Mouse (Mus musculus) embryonic facial prominence, embryonic 14.5 days (tissue): ENCODE data around the gene Phactr4. TPM values are rescaled to one million over a fixed set of nuclear protein-coding genes. Genes with fewer than 3 reads are reported as not detected.

Experiments used
- ATAC-seq: fragments of 200-750 bp; cut with Nextera tagmentation; 2 replicates; pipeline ENCODE4 v1.8.0; 2017; ENCODE audit warnings: low read depth, moderate number of reproducible peaks, moderate TSS enrichment
- DNase-seq: peaks from one replicate; pipeline ENCODE4 v3.0.0-alpha.2; 2015; ENCODE audit warnings: low spot score
- H3K27ac ChIP-seq: fragments of 300-500 bp; sonication (generic); replicated peaks from 2 replicates; pipeline ENCODE4 v1.5.1; 2014; ENCODE audit warnings: low read depth, mild to moderate bottlenecking, low read length, moderate library complexity
- H3K27me3 ChIP-seq: fragments of 300-500 bp; sonication (generic); replicated peaks from 2 replicates; pipeline ENCODE4 v1.6.1; 2014; ENCODE audit warnings: low read length; ENCODE audit not compliant: control insufficient read depth, insufficient read depth
- H3K36me3 ChIP-seq: fragments of 300-500 bp; sonication (generic); 2 replicates; pipeline ENCODE4 v1.6.1; 2014; ENCODE audit warnings: low read length, mixed read lengths; ENCODE audit not compliant: control insufficient read depth, insufficient read depth
- H3K4me1 ChIP-seq: fragments of 300-500 bp; sonication (generic); 2 replicates; pipeline ENCODE4 v1.6.1; 2014; ENCODE audit warnings: antibody characterized with exemption, low read length; ENCODE audit not compliant: control insufficient read depth, insufficient read depth
- H3K4me2 ChIP-seq: fragments of 300-500 bp; sonication (generic); 2 replicates; pipeline ENCODE4 v1.6.1; 2014; ENCODE audit warnings: low read depth, mild to moderate bottlenecking, low read length, moderate library complexity, mixed read lengths
- H3K4me3 ChIP-seq: fragments of 300-500 bp; sonication (generic); 2 replicates; pipeline ENCODE4 v1.5.1; 2014; ENCODE audit warnings: low read depth, mild to moderate bottlenecking, low read length
- H3K9ac ChIP-seq: fragments of 300-500 bp; sonication (generic); 2 replicates; pipeline ENCODE4 v1.6.1; 2014; ENCODE audit warnings: low read depth, mild to moderate bottlenecking, low read length, moderate library complexity, mixed read lengths
- H3K9me3 ChIP-seq: fragments of 300-500 bp; sonication (generic); 2 replicates; pipeline ENCODE4 v1.6.1; 2016; ENCODE audit warnings: low read length; ENCODE audit not compliant: control insufficient read depth
- WGBS: fragments of 180-500 bp; shearing (Covaris S2); extraction: QIAGEN DNeasy Blood & Tissue Kit; methylation state at CpG from one replicate; pipeline ENCODE4 v1.1.7; 2014; 5-methylcytosine and 5-hydroxymethylcytosine counted together
- polyA plus RNA-seq: library from polyadenylated mRNA; unstranded; fragments of >200 nt; fragmentation: Nextera tagmentation; extraction: Ambion mirVana; gene quantifications from 2 replicates; pipeline ENCODE4 v1.2.1, GENCODE M21; 2014

Phactr4 gene
- polyA plus RNA-seq, 1 experiment from 2014 or later = 18.2 TPM

DNA sequence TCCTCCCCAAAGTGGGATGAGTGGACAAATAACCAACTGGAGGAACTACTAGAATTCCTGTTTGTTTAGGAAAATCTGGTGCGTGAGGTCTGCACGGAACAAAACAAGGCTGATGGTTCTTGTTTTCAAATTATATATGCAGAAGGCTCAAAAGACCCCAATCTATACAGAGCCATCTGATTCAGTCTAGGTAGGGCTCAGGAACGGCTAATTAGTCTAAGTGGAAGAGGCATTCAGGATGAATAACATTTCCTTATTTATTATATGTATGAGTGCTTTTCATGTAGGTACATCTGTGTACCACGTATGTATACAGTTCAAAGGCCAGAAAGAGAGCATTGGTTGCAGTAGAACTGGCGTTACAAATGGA lies 76.5 kb downstream of the Phactr4 start:
- Histone ChIP-seq H3K27ac (no peak overlapping the region), H3K36me3 (peaks cover 6% of the 10 kb centered on the region; the same call in 1 of the 2 replicates), H3K9ac (peak overlapping the region; percentile 79), H3K9me3 (no peaks in the 10 kb centered on the region), H3K27me3 (no peaks in the 10 kb centered on the region), H3K4me2 (peak overlapping the region; percentile 89; the same call in 1 of the 2 replicates), H3K4me3 (peak overlapping the region; percentile 79), H3K4me1 (peaks cover 13% of the 10 kb centered on the region)
- WGBS = 43% methylated on average over 5 of the region's 5 CpGs
- ATAC-seq (peak; percentile 10; the same call in 1 of the 2 replicates), DNase-seq (no peak)

GRCm38 (mm10) chr4:132345135-132345842 lies 77.0 kb downstream of the Phactr4 start:
- Histone ChIP-seq H3K4me3 (peak overlapping the region; percentile 79), H3K4me2 (peak overlapping the region; percentile 89), H3K9me3 (no peaks in the 10 kb centered on the region), H3K9ac (peak overlapping the region; percentile 79), H3K27ac (peak overlapping the region; percentile 48; the same call in 1 of the 2 replicates), H3K4me1 (peaks cover 13% of the 10 kb centered on the region), H3K27me3 (no peaks in the 10 kb centered on the region), H3K36me3 (peaks cover under 1% of the 10 kb centered on the region; the same call in 1 of the 2 replicates)
- under 1% methylated on average over 48 of the region's 83 CpGs for WGBS
- peak; percentile 91 for DNase-seq
- peak; percentile 89 for ATAC-seq

DNA sequence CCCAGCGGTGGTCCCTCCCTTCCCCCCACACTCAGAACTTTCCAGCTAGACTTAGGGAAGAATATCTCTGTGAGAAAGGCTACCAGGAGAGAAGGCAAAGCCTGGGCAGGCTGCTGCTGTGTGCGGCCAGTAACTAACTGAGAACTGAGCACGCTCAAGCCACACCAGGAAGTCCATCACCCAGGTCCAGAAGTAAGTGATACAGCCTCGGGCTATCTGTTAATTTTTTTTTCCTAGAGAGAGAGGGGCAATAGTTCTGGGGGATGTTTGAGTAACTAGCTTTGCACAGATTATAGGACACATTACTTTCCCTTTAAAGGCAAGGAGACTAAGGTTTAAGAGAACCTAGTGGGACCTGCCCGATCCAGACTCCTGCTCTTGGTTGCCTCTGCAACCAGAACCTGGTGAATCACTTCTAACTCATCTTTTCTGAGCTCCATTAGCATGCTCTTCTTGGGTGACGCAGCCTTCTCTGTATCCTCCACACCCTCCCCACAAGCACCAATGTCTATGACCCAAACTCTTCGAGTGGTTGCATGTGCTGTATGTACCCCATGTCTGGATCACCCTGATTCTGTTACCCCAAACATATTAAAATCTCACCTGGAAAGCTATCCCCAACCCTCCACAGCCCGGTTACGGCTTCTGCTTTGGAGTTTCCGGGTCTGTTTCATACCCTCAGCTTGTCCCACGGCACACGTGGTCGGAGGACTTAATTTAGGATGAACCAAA lies 77.7 kb downstream of the Phactr4 start:
- peak overlapping the region; percentile 89 for H3K4me2 ChIP-seq
- H3K4me1 ChIP-seq = peaks cover 13% of the 10 kb centered on the region
- WGBS = 4% methylated on average over 13 of the region's 13 CpGs
- H3K9ac ChIP-seq = peak overlapping the region; percentile 79
- no peak overlapping the region for H3K27ac ChIP-seq
- DNase-seq (peak; percentile 27), ATAC-seq (no peak)
- no peaks in the 10 kb centered on the region for H3K27me3 ChIP-seq
- H3K9me3 ChIP-seq = no peaks in the 10 kb centered on the region
- H3K36me3 ChIP-seq = peaks cover 5% of the 10 kb centered on the region
- peak overlapping the region; percentile 79 for H3K4me3 ChIP-seq

DNA sequence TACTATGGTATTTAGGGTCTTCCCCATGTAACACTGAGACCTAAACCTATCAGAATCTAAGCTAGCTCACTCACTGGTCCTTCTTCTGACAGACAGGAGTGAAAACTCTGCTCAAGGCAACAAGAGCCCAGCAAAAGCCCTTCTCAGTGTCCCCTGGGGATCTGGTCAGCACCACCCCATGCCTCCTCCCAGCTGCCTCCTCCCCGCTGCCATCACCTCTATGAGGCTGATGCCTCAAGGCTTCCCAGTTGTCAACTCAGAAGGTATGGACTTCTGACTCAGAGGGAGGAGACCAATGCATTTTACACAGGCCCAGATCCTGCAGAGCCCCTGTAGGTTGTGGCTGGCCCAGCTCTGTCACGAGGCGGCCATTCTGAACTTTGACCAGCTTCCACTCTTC lies 80.8 kb downstream of the Phactr4 start:
- Histone ChIP-seq H3K36me3 (peaks cover 32% of the 10 kb centered on the region), H3K4me3 (no peak overlapping the region), H3K9me3 (no peaks in the 10 kb centered on the region), H3K27me3 (no peaks in the 10 kb centered on the region), H3K9ac (no peak overlapping the region), H3K27ac (no peak overlapping the region), H3K4me1 (peaks cover 13% of the 10 kb centered on the region), H3K4me2 (no peak overlapping the region)
- DNase-seq (no peak), ATAC-seq (no peak)
- 82% methylated on average over 3 of the region's 3 CpGs for WGBS

- 97% methylated on average over 13 of the region's 13 CpGs for WGBS
- no peak overlapping the region for H3K27ac ChIP-seq
- H3K9ac ChIP-seq = no peak overlapping the region
- ATAC-seq (no peak), DNase-seq (no peak)
- no peaks in the 10 kb centered on the region for H3K27me3 ChIP-seq
- H3K9me3 ChIP-seq = no peaks in the 10 kb centered on the region
- peaks cover 56% of the 10 kb centered on the region for H3K36me3 ChIP-seq
- H3K4me2 ChIP-seq = no peak overlapping the region
- H3K4me3 ChIP-seq = no peak overlapping the region
- 0 out of 2 replicates have a peak, but pooled peaks cover 3% of the 10 kb centered on the region for H3K4me1 ChIP-seq
Observed at GRCm38 (mm10) chr4:132338943-132339342, 83.3 kb downstream of the Phactr4 start.

DNA sequence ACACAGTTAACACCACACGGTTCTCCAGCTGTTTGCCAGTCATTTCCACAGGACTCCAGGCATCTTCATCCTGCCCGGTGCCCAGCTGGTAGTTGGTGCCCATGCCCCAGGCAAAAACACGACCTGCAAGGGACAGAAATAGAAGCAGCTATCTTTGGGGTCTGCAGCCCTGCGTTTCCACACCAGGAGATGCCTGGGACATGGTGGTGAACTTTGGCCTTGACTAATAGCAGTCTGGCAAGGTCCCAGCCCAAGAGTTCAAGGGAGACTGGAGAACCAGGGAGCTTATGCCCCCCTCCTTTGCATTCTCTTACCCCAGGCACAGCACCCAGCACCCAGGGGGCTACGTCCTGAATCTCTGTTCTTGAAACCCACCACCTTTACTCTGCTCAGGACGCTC lies 89.4 kb downstream of the Phactr4 start:
- ATAC-seq = no peak
- peaks cover 63% of the 10 kb centered on the region for H3K36me3 ChIP-seq
- 82% methylated on average over 6 of the region's 6 CpGs for WGBS

DNA sequence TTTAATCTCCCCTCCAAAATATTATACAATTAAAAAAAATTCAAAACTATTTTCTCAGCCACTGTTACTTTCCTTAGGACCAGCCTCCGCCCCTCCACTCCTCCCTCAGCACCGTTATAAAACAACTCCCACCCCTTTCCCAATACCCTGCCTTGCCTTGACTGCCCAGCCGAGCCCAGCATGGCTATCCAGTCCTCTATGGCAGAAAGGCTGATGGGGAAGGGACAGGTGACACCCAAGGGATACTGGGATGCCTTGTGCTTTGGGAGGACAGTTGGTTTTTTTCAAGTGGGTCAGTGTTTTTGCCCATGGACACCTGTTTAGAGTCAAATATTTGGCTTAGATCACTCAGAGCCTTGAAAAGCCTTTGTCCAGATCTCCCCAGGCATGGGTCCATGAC lies 90.3 kb downstream of the Phactr4 start:
- Histone ChIP-seq H3K4me1 (peaks cover 13% of the 10 kb centered on the region), H3K27ac (no peak overlapping the region), H3K27me3 (no peaks in the 10 kb centered on the region), H3K36me3 (peaks cover 55% of the 10 kb centered on the region), H3K4me3 (no peak overlapping the region), H3K9me3 (no peaks in the 10 kb centered on the region), H3K4me2 (no peak overlapping the region), H3K9ac (no peak overlapping the region)
- WGBS = 86% methylated on average over 3 of the region's 3 CpGs
- ATAC-seq (no peak), DNase-seq (no peak)

More for the DNA sequence above, 89.4 kb downstream of the Phactr4 start:
- H3K9ac ChIP-seq = no peak overlapping the region
- no peaks in the 10 kb centered on the region for H3K27me3 ChIP-seq
- no peak overlapping the region for H3K27ac ChIP-seq
- no peak overlapping the region for H3K4me3 ChIP-seq
- no peak overlapping the region for H3K4me2 ChIP-seq
- peaks cover 13% of the 10 kb centered on the region for H3K4me1 ChIP-seq
- no peaks in the 10 kb centered on the region for H3K9me3 ChIP-seq
- DNase-seq = no peak

DNA sequence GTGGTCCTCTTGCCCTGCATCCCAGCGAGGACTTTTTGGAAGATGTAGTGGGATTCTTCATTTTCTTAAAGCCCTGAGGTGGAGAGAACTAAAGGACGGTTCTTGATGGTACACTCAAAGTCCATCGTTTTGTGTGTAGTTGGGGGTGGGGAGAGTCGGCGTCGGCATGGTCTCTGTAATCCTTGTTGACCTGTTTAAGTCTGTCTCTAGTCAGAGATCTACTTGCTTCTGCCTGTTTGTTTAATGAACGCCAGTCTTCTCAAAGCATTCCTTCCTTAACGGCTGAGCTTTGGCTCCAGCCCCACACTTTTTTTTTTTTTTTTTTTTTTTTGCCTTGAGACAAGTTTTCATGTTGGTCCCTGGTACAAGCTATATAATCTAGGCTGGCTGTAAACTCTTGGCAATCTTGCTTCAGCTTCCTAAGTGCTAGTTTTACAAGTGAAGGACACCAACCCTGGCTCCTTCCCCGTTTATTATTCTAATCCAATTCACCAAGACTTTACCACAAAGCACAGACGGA lies 92.4 kb downstream of the Phactr4 start:
- DNase-seq = no peak
- H3K4me1 ChIP-seq = peaks cover 13% of the 10 kb centered on the region
- peak overlapping the region; percentile 66 for H3K27ac ChIP-seq
- peaks cover 55% of the 10 kb centered on the region for H3K36me3 ChIP-seq
- no peaks in the 10 kb centered on the region for H3K9me3 ChIP-seq
- peak overlapping the region; percentile 89 for H3K9ac ChIP-seq
- H3K27me3 ChIP-seq = no peaks in the 10 kb centered on the region
- peak overlapping the region; percentile 83 for H3K4me2 ChIP-seq
- peak overlapping the region; percentile 79 for H3K4me3 ChIP-seq
- 9% methylated on average over 10 of the region's 10 CpGs for WGBS
- ATAC-seq = peak; percentile 6; the same call in 1 of the 2 replicates
